In genomic region chr16:17858592-17858991, GRCm38 (mm10) we compare ENCODE assay signal across 9 mouse cellular contexts. TPM values are rescaled to one million over a fixed set of nuclear protein-coding genes. Genes with fewer than 3 reads are reported as not detected.
A peak's percentile ranks its signal among the peaks of the same experiment; 100 is the strongest.
DNase-seq lines count a peak whose midpoint lies in the region; ATAC-seq lines count a peak whose summit lies in the region.
"Had no signal": no experiment of that assay in that cellular context is flagged by ENCODE, and none has a peak within 500 bp of the region (broad histone marks: within the 10 kb centered on the region; RNA-seq: fewer than 3 reads in every experiment).

No protein-coding gene starts in this region.

- peak; percentile 29 for DNase-seq in kidney, adult 18-20 months
- DNase-seq in kidney, adult 9 months: no peak
- DNase-seq in A20 (ENCODE audit: low read depth, low spot score): peak; percentile 38
- DNase-seq in ES-CJ7 (ENCODE audit: low read depth, low spot score): peak; percentile 50
- peak; percentile 20 for DNase-seq in forelimb bud, embryonic 11.5 days (ENCODE audit: low read depth, low spot score)
- DNase-seq in right cerebral cortex, adult 18-20 months: no peak
- DNase-seq: right cerebral cortex, postnatal 25 days had no signal

- H3K36me3 ChIP-seq in heart, embryonic 12.5 days: peaks cover 63% of the 10 kb centered on the region

- H3K4me3 ChIP-seq in heart, embryonic 12.5 days: no peak overlapping the region
- H3K4me3 ChIP-seq: embryonic facial prominence, embryonic 15.5 days had no signal

- no peaks in the 10 kb centered on the region for H3K9me3 ChIP-seq in heart, embryonic 12.5 days (replicated peaks)
- H3K9me3 ChIP-seq: embryonic facial prominence, embryonic 15.5 days had no signal

- peaks cover 7% of the 10 kb centered on the region; the same call in 1 of the 2 replicates for H3K4me1 ChIP-seq in heart, embryonic 12.5 days (replicated peaks)
- H3K4me1 ChIP-seq: embryonic facial prominence, embryonic 15.5 days had no signal

- H3K27ac ChIP-seq in heart, embryonic 12.5 days (ENCODE audit: poor library complexity, severe bottlenecking): no peak overlapping the region
- H3K27ac ChIP-seq: embryonic facial prominence, embryonic 15.5 days had no signal

- no peak overlapping the region for H3K9ac ChIP-seq in heart, embryonic 12.5 days
- H3K9ac ChIP-seq: embryonic facial prominence, embryonic 15.5 days had no signal

- ATAC-seq in heart, embryonic 12.5 days (ENCODE audit: insufficient number of reproducible peaks, low FRiP score): no peak

- no peaks in the 10 kb centered on the region for H3K27me3 ChIP-seq in heart, embryonic 12.5 days (replicated peaks)
- H3K27me3 ChIP-seq: embryonic facial prominence, embryonic 15.5 days had no signal

- no peak overlapping the region for H3K4me2 ChIP-seq in heart, embryonic 12.5 days
- H3K4me2 ChIP-seq: embryonic facial prominence, embryonic 15.5 days had no signal

RNA-seq across cellular contexts. Expression of gene Car15, which starts 20.4 kb away (rescaled TPM):
- polyA plus RNA-seq in heart, embryonic 12.5 days (2016; fragmentation: Nextera tagmentation; extraction: Ambion mirVana): 1.5 and 1.7 TPM in 2 replicates

RNA-seq across cellular contexts. Expression of gene B830017H08Rik, which starts 25.7 kb away (rescaled TPM):
- polyA plus RNA-seq in heart, embryonic 12.5 days (2016; fragmentation: Nextera tagmentation; extraction: Ambion mirVana): not detected in 2 replicates

RNA-seq across cellular contexts. Expression of gene Gm20518, which starts 32.9 kb away (rescaled TPM):
- polyA plus RNA-seq in heart, embryonic 12.5 days (2016; fragmentation: Nextera tagmentation; extraction: Ambion mirVana): 0.19 and 0.32 TPM in 2 replicates

RNA-seq across cellular contexts. Expression of gene Tssk1, which starts 35.4 kb away (rescaled TPM):
- 0.04 and 0.05 TPM in 2 replicates for polyA plus RNA-seq in heart, embryonic 12.5 days (2016; fragmentation: Nextera tagmentation; extraction: Ambion mirVana)
- polyA plus RNA-seq: embryonic facial prominence, embryonic 15.5 days had no signal

RNA-seq across cellular contexts. Expression of gene Dgcr2, which starts 39.8 kb away (rescaled TPM):
- 54.5 and 56.8 TPM in 2 replicates for polyA plus RNA-seq in heart, embryonic 12.5 days (2016; fragmentation: Nextera tagmentation; extraction: Ambion mirVana)

Comparison
In these comparisons a context has a peak if more than half of its experiments do, and no peak if none do; other contexts are left out.
1. DNase-seq: peak in kidney, adult 18-20 months (single experiment), A20 (single experiment), ES-CJ7 (single experiment) and forelimb bud, embryonic 11.5 days (single experiment); none in kidney, adult 9 months (single experiment) and right cerebral cortex, adult 18-20 months (single experiment).